Mouse (Mus musculus) midbrain, embryonic 16.5 days (tissue): Measurements from ENCODE around the gene Fars2. TPM values are rescaled to one million over a fixed set of nuclear protein-coding genes. Genes with fewer than 3 reads are reported as not detected.
A peak's percentile ranks its signal among the peaks of the same experiment; 100 is the strongest.
"Not testable (repeated sequence)": the region's sequence is repeated elsewhere in the genome, so short reads cannot be mapped to it uniquely, and the experiment has no call there.

ENCODE experiments used
- ATAC-seq: fragments of 200-750 bp; cut with Nextera tagmentation; 2 replicates; pipeline ENCODE4 v1.8.0; 2017; ENCODE audit warnings: moderate TSS enrichment
- H3K27ac ChIP-seq: fragments of 300-500 bp; sonication (generic); 2 replicates; pipeline ENCODE4 v1.5.1; 2014; ENCODE audit warnings: mild to moderate bottlenecking, low read length, mixed read lengths
- H3K27me3 ChIP-seq: fragments of 300-500 bp; sonication (generic); 2 replicates; pipeline ENCODE4 v1.6.1; 2014; ENCODE audit warnings: low read depth, low read length, mixed read lengths; ENCODE audit not compliant: control insufficient read depth, insufficient read depth
- H3K36me3 ChIP-seq: fragments of 300-500 bp; sonication (generic); 2 replicates; pipeline ENCODE4 v1.6.1; 2014; ENCODE audit warnings: mild to moderate bottlenecking, low read length, moderate library complexity, mixed read lengths; ENCODE audit not compliant: control insufficient read depth, insufficient read depth
- H3K4me1 ChIP-seq: fragments of 300-500 bp; sonication (generic); 2 replicates; pipeline ENCODE4 v1.6.1; 2014; ENCODE audit warnings: mild to moderate bottlenecking, low read length, mixed read lengths; ENCODE audit not compliant: control insufficient read depth, insufficient read depth
- H3K4me2 ChIP-seq: fragments of 300-500 bp; sonication (generic); 2 replicates; pipeline ENCODE4 v1.6.1; 2014; ENCODE audit warnings: mild to moderate bottlenecking, low read length, mixed read lengths
- H3K4me3 ChIP-seq: fragments of 300-500 bp; sonication (generic); 2 replicates; pipeline ENCODE4 v1.5.1; 2014; ENCODE audit warnings: low read depth, mild to moderate bottlenecking, low read length, moderate library complexity, mixed read lengths
- H3K9ac ChIP-seq: fragments of 300-500 bp; sonication (generic); 2 replicates; pipeline ENCODE4 v1.6.1; 2014; ENCODE audit warnings: low read depth, low read length, mixed read lengths
- H3K9me3 ChIP-seq: fragments of 300-500 bp; sonication (generic); replicated peaks from 2 replicates; pipeline ENCODE4 v1.6.1; 2014; ENCODE audit warnings: mild to moderate bottlenecking, low read length, mixed read lengths; ENCODE audit not compliant: control insufficient read depth, poor library complexity, severe bottlenecking
- WGBS: fragments of 180-500 bp; shearing (Covaris S2); extraction: QIAGEN DNeasy Blood & Tissue Kit; methylation state at CpG from one replicate; pipeline ENCODE4 v1.1.7; 2014; 5-methylcytosine and 5-hydroxymethylcytosine counted together
- polyA plus RNA-seq: library from polyadenylated mRNA; unstranded; fragments of >200 nt; fragmentation: Nextera tagmentation; extraction: Ambion mirVana; gene quantifications from 2 replicates; pipeline ENCODE4 v1.2.1, GENCODE M21; 2015

Gene Fars2
- polyA plus RNA-seq, 1 experiment from 2014 or later = 29.1 TPM

- 87% methylated on average over 3 of the region's 3 CpGs for WGBS
- Histone ChIP-seq H3K4me3 (no peak overlapping the region), H3K27me3 (no peaks in the 10 kb centered on the region), H3K9me3 (no peaks in the 10 kb centered on the region), H3K36me3 (no peaks in the 10 kb centered on the region), H3K27ac (no peak overlapping the region), H3K4me2 (no peak overlapping the region), H3K9ac (no peak overlapping the region), H3K4me1 (no peaks in the 10 kb centered on the region)
- ATAC-seq = no peak
Measured at GRCm38 (mm10) chr13:36330542-36330941, 213.3 kb downstream of the Fars2 start.

GRCm38 (mm10) chr13:36334748-36335147, 217.5 kb downstream of the Fars2 start:
- no peak overlapping the region for H3K27ac ChIP-seq
- no peak overlapping the region for H3K4me2 ChIP-seq
- H3K27me3 ChIP-seq = no peaks in the 10 kb centered on the region
- H3K36me3 ChIP-seq = no peaks in the 10 kb centered on the region
- no peaks in the 10 kb centered on the region for H3K4me1 ChIP-seq
- H3K9ac ChIP-seq = no peak overlapping the region
- H3K9me3 ChIP-seq = no peaks in the 10 kb centered on the region
- no peak overlapping the region for H3K4me3 ChIP-seq
- 35% methylated on average over 5 of the region's 5 CpGs for WGBS
- no peak for ATAC-seq

GRCm38 (mm10) chr13:36351529-36351928, 234.3 kb downstream of the Fars2 start:
- H3K27me3 ChIP-seq = no peaks in the 10 kb centered on the region
- WGBS = 74% methylated on average over 11 of the region's 11 CpGs
- no peak overlapping the region for H3K4me2 ChIP-seq
- no peaks in the 10 kb centered on the region for H3K4me1 ChIP-seq
- H3K9ac ChIP-seq = no peak overlapping the region
- no peak overlapping the region for H3K27ac ChIP-seq
- H3K4me3 ChIP-seq = no peak overlapping the region
- H3K9me3 ChIP-seq = no peaks in the 10 kb centered on the region
- ATAC-seq = no peak
- H3K36me3 ChIP-seq = no peaks in the 10 kb centered on the region

- Histone ChIP-seq H3K27ac (no peak overlapping the region), H3K4me3 (no peak overlapping the region), H3K36me3 (no peaks in the 10 kb centered on the region), H3K27me3 (no peaks in the 10 kb centered on the region), H3K4me1 (0 out of 2 replicates have a peak, but pooled peaks cover 3% of the 10 kb centered on the region), H3K9me3 (no peaks in the 10 kb centered on the region), H3K4me2 (no peak overlapping the region), H3K9ac (no peak overlapping the region)
- ATAC-seq = no peak
- 83% methylated on average over 4 of the region's 4 CpGs for WGBS
Measured at GRCm38 (mm10) chr13:36357469-36357868, 240.3 kb downstream of the Fars2 start.

GRCm38 (mm10) chr13:36361419-36361818, 244.2 kb downstream of the Fars2 start:
- Histone ChIP-seq H3K9ac (no peak overlapping the region), H3K27ac (no peak overlapping the region), H3K27me3 (no peaks in the 10 kb centered on the region), H3K4me3 (no peak overlapping the region), H3K36me3 (no peaks in the 10 kb centered on the region), H3K4me2 (no peak overlapping the region), H3K9me3 (no peaks in the 10 kb centered on the region), H3K4me1 (0 out of 2 replicates have a peak, but pooled peaks cover 3% of the 10 kb centered on the region)
- no peak for ATAC-seq
- 78% methylated on average over 3 of the region's 3 CpGs for WGBS

- not testable (repeated sequence) for H3K9me3 ChIP-seq, H3K27ac ChIP-seq, H3K9ac ChIP-seq, H3K4me2 ChIP-seq, ATAC-seq, H3K4me1 ChIP-seq, H3K4me3 ChIP-seq, H3K36me3 ChIP-seq, H3K27me3 ChIP-seq
- 97% methylated on average over 5 of the region's 5 CpGs for WGBS
Measured at GRCm38 (mm10) chr13:36365719-36366118, 248.5 kb downstream of the Fars2 start.

GRCm38 (mm10) chr13:36366304-36366703, 249.1 kb downstream of the Fars2 start:
- Histone ChIP-seq H3K4me2 (no peak overlapping the region), H3K4me3 (no peak overlapping the region), H3K27me3 (no peaks in the 10 kb centered on the region), H3K4me1 (peaks cover 3% of the 10 kb centered on the region; the same call in 1 of the 2 replicates), H3K9me3 (no peaks in the 10 kb centered on the region), H3K27ac (no peak overlapping the region), H3K9ac (no peak overlapping the region), H3K36me3 (no peaks in the 10 kb centered on the region)
- WGBS = 84% methylated on average over 6 of the region's 6 CpGs
- ATAC-seq = no peak

GRCm38 (mm10) chr13:36367712-36368491, 250.7 kb downstream of the Fars2 start:
- H3K27ac ChIP-seq = no peak overlapping the region
- no peak overlapping the region for H3K4me3 ChIP-seq
- no peaks in the 10 kb centered on the region for H3K36me3 ChIP-seq
- no peak overlapping the region for H3K4me2 ChIP-seq
- H3K27me3 ChIP-seq = no peaks in the 10 kb centered on the region
- H3K9ac ChIP-seq = no peak overlapping the region
- peaks cover 3% of the 10 kb centered on the region; the same call in 1 of the 2 replicates for H3K4me1 ChIP-seq
- no peaks in the 10 kb centered on the region for H3K9me3 ChIP-seq
- ATAC-seq = no peak

GRCm38 (mm10) chr13:36368799-36369198, 251.6 kb downstream of the Fars2 start:
- peak; percentile 82 for ATAC-seq
- Histone ChIP-seq H3K36me3 (no peaks in the 10 kb centered on the region), H3K9me3 (no peaks in the 10 kb centered on the region), H3K4me2 (no peak overlapping the region), H3K27me3 (no peaks in the 10 kb centered on the region), H3K9ac (no peak overlapping the region), H3K27ac (no peak overlapping the region), H3K4me3 (no peak overlapping the region), H3K4me1 (peaks cover 3% of the 10 kb centered on the region; the same call in 1 of the 2 replicates)
- 26% methylated on average over 3 of the region's 3 CpGs for WGBS
